Mouse (Mus musculus) limb, embryonic 14.5 days (tissue): Measurements from ENCODE around the gene Prr13. TPM values are rescaled to one million over a fixed set of nuclear protein-coding genes. Genes with fewer than 3 reads are reported as not detected.

ENCODE experiments used
- ATAC-seq: fragments of 200-750 bp; cut with Nextera tagmentation; 2 replicates; pipeline ENCODE4 v1.8.0; 2017; ENCODE audit warnings: low read depth, moderate number of reproducible peaks, moderate TSS enrichment; ENCODE audit not compliant: low FRiP score
- DNase-seq: peaks from one replicate; pipeline ENCODE4 v3.0.0-alpha.2; 2015; ENCODE audit warnings: low spot score
- H3K27ac ChIP-seq: fragments of 300-500 bp; sonication (generic); replicated peaks from 2 replicates; pipeline ENCODE4 v1.5.1; 2014; ENCODE audit warnings: low read depth, mild to moderate bottlenecking, low read length, moderate library complexity, mixed read lengths
- H3K27me3 ChIP-seq: fragments of 300-500 bp; sonication (generic); 2 replicates; pipeline ENCODE4 v1.6.1; 2014; ENCODE audit warnings: low read length, mixed read lengths; ENCODE audit not compliant: control insufficient read depth, insufficient read depth
- H3K36me3 ChIP-seq: fragments of 300-500 bp; sonication (generic); 2 replicates; pipeline ENCODE4 v1.6.1; 2014; ENCODE audit warnings: mild to moderate bottlenecking, low read length, moderate library complexity, mixed read lengths; ENCODE audit not compliant: control insufficient read depth, insufficient read depth
- H3K4me1 ChIP-seq: fragments of 300-500 bp; sonication (generic); 2 replicates; pipeline ENCODE4 v1.6.1; 2014; ENCODE audit warnings: antibody characterized with exemption, low read length, mixed read lengths; ENCODE audit not compliant: control insufficient read depth, insufficient read depth
- H3K4me2 ChIP-seq: fragments of 300-500 bp; sonication (generic); replicated peaks from 2 replicates; pipeline ENCODE4 v1.6.1; 2014; ENCODE audit warnings: low read depth, mild to moderate bottlenecking, low read length, moderate library complexity; ENCODE audit not compliant: severe bottlenecking
- H3K4me3 ChIP-seq: fragments of 300-500 bp; sonication (generic); replicated peaks from 2 replicates; pipeline ENCODE4 v1.5.1; 2014; ENCODE audit warnings: low read length
- H3K9ac ChIP-seq: fragments of 300-500 bp; sonication (generic); 2 replicates; pipeline ENCODE4 v1.6.1; 2014; ENCODE audit warnings: mild to moderate bottlenecking, low read depth, low read length, moderate library complexity; ENCODE audit not compliant: severe bottlenecking
- H3K9me3 ChIP-seq: fragments of 300-500 bp; sonication (generic); 2 replicates; pipeline ENCODE4 v1.6.1; 2016; ENCODE audit warnings: low read length; ENCODE audit not compliant: control insufficient read depth
- POLR2A ChIP-seq: fragments of 200-500 bp; IDR thresholded peaks from 2 replicates; pipeline ENCODE4 v1.8.0; 2012; ENCODE audit warnings: inconsistent platforms, mild to moderate bottlenecking, moderate library complexity, borderline replicate concordance; ENCODE audit not compliant: insufficient read depth, insufficient read length; ENCODE audit errors: extremely low read depth
- WGBS: fragments of 180-500 bp; shearing (Covaris S2); extraction: QIAGEN DNeasy Blood & Tissue Kit; methylation state at CpG from one replicate; pipeline ENCODE4 v1.1.7; 2014; 5-methylcytosine and 5-hydroxymethylcytosine counted together
- polyA plus RNA-seq, 2 experiments: library from polyadenylated mRNA; depleted of rRNA in 1 of 2; stranded (reverse) in 1 of 2; unstranded in 1 of 2; fragments of >200 nt; fragmentation: Nextera tagmentation in 1 of 2; extraction: Ambion mirVana in 1 of 2; gene quantifications; 2 replicates each; pipeline versions ENCODE4 v1.2.1 to v1.2.3; 2012 to 2014

Gene Prr13
- polyA plus RNA-seq, 2 experiments = 67.8 to 76.6 TPM

DNA sequence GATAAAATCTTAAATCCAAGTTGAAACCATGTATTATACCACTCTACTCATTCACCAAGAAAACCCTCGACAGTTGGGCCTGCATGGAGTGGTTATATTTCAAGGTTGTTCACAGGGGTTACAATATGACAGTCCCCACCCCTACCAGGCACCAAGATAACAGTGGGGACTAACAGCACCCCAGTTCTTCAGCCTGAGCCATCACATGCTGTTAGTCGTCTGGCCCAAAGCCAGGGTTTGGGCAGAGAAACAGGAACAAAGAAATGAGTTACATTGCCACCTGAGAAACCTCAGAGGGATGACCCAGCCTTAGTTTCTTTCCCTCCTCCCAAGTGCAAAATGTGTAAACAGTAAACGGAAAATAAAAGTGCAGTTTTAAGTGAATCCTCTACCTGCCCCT lies 40.5 kb downstream of the Prr13 start:
- DNase-seq (no peak), ATAC-seq (no peak)
- WGBS = 75% methylated on average over 3 of the region's 3 CpGs
- no peak for TF ChIP-seq POLR2A
- Histone ChIP-seq H3K9ac (no peak overlapping the region), H3K4me3 (no peak overlapping the region), H3K4me1 (no peaks in the 10 kb centered on the region), H3K9me3 (no peaks in the 10 kb centered on the region), H3K4me2 (no peak overlapping the region), H3K36me3 (peaks cover 98% of the 10 kb centered on the region), H3K27ac (no peak overlapping the region), H3K27me3 (no peaks in the 10 kb centered on the region)

GRCm38 (mm10) chr15:102499851-102500250 lies 41.0 kb downstream of the Prr13 start:
- no peak overlapping the region for H3K9ac ChIP-seq
- TF ChIP-seq POLR2A = no peak
- H3K9me3 ChIP-seq = no peaks in the 10 kb centered on the region
- H3K4me1 ChIP-seq = no peaks in the 10 kb centered on the region
- H3K36me3 ChIP-seq = peaks cover 98% of the 10 kb centered on the region
- H3K4me2 ChIP-seq = no peak overlapping the region
- no peak overlapping the region for H3K27ac ChIP-seq
- no peaks in the 10 kb centered on the region for H3K27me3 ChIP-seq
- no peak for ATAC-seq
- no peak overlapping the region for H3K4me3 ChIP-seq
- no peak for DNase-seq
- 92% methylated on average over 6 of the region's 6 CpGs for WGBS

- Histone ChIP-seq H3K36me3 (peaks cover 95% of the 10 kb centered on the region), H3K9me3 (no peaks in the 10 kb centered on the region), H3K4me1 (no peaks in the 10 kb centered on the region), H3K27ac (no peak overlapping the region), H3K9ac (no peak overlapping the region), H3K4me2 (no peak overlapping the region), H3K4me3 (no peak overlapping the region), H3K27me3 (no peaks in the 10 kb centered on the region)
- DNase-seq (no peak), ATAC-seq (no peak)
- no peak for TF ChIP-seq POLR2A
- WGBS = 89% methylated on average over 5 of the region's 5 CpGs
Observed at GRCm38 (mm10) chr15:102500479-102500878, 41.7 kb downstream of the Prr13 start.

DNA sequence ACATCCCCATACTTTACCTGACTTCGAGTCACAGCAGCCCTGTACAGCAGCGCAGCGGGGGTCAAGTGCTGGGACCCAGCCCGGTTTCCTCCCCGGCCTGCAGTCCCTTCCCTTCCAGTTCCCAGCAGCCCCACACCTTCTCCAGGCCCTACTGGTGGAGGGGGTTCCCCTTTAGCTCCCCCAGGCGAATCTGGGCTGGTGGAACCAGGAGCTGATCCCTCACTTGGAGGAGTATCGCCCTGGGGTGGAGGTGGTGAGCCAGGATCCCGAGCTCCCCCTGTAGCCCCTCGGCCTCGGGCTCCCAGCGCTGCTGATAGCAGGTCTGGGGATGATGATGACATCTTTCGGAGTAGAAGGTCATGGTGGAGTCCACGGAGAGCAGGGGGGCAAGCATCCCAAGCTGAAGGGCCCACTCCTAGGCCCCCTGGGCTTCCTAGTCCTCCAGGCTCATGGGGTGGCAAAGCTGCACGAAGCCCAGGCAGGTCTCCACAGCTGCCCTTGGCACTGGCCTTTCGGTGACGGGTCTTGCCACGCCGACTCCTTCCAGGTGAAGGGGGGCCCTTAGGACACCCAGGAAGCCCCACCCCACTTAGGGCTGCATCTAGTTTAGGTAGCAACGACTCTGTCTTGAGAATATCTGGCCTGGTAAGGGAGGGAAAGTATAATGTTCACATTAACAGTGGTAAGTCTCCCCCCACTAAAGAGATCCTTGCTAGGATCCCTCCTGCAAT lies 42.4 kb downstream of the Prr13 start:
- 87% methylated on average over 19 of the region's 19 CpGs for WGBS
- H3K27me3 ChIP-seq = no peaks in the 10 kb centered on the region
- no peaks in the 10 kb centered on the region for H3K9me3 ChIP-seq
- DNase-seq (no peak), ATAC-seq (0 out of 2 replicates have a peak, but pooled peaks have one; percentile 8)
- no peak overlapping the region for H3K9ac ChIP-seq
- TF ChIP-seq POLR2A = no peak
- no peak overlapping the region for H3K27ac ChIP-seq
- no peak overlapping the region for H3K4me2 ChIP-seq
- peaks cover 88% of the 10 kb centered on the region for H3K36me3 ChIP-seq
- H3K4me3 ChIP-seq = no peak overlapping the region
- H3K4me1 ChIP-seq = no peaks in the 10 kb centered on the region

DNA sequence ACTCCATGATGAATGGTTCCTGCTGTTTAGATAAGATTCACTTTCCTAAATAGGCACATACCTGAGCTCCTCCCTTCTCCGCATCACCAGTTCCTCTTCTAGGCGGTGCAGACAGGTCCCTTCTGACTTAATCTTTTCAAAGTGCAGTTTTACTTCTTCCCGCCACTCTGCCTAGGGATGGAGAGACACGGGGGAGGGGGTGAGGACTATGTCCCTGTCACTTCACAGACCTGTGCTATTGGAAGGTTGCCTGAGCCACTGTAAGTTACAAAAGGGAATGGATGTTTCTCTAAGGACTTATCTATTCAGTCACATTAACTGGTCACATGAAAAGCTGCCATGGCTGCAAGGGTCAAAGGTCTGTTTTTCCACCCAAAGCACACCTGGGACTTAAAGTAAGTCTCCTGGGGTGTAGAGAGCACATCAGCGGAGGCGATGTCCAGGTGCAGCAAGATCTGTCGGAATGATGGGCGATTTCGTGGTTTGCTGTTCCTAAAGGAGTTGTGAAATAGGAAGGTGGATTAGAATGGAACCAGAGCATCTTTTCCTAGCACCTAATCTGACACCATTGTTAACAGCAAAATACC lies 43.5 kb downstream of the Prr13 start:
- H3K27me3 ChIP-seq = no peaks in the 10 kb centered on the region
- DNase-seq (no peak), ATAC-seq (no peak)
- H3K4me2 ChIP-seq = no peak overlapping the region
- no peak for TF ChIP-seq POLR2A
- 83% methylated on average over 9 of the region's 9 CpGs for WGBS
- no peak overlapping the region for H3K4me3 ChIP-seq
- no peaks in the 10 kb centered on the region for H3K4me1 ChIP-seq
- no peak overlapping the region for H3K9ac ChIP-seq
- no peaks in the 10 kb centered on the region for H3K9me3 ChIP-seq
- peaks cover 83% of the 10 kb centered on the region for H3K36me3 ChIP-seq
- H3K27ac ChIP-seq = no peak overlapping the region
